In the genomic region with DNA sequence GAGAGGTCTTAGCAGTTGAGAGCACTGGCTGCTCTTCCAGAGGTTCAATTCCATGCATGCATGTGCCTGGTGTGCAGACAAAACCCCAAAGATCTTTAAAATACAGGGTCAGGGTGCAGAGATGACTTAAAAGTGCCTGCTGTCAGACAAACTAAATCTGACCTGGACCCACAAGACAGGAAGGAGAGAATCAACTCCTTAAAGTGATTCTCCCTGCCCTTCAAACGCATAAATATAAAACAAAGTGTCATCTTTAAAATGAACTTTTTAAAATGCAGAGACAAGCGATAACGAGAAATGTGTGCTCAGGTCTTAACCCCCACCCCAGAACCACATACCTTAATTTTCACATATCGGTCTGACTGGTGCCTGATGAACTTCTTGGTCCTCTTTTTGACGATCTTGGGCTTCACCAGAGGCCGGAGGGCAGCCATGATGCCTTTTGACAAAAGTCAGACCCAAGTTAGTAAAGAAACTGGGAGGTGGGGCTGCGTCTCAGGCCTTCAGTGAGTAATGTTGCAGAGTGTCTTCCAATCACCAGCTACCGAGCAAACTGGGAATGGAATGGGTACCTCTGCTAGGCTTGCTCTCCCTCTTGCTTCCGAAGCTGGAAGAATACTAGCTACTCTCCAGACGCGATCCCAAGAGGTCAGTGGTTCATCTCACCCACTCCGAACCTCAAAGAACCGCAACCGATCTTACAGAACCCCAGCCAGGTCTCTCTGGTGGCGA, we compare ENCODE assay signal across 8 mouse cellular contexts. TPM values are rescaled to one million over a fixed set of nuclear protein-coding genes. Genes with fewer than 3 reads are reported as not detected.
DNase-seq lines count a peak whose midpoint lies in the region; ATAC-seq and TF ChIP-seq lines count a peak whose summit lies in the region.

No protein-coding gene starts in this region.

- no peak for TF ChIP-seq POLR2A in ES-Bruce4 (IDR thresholded peaks at IDR 0.05; ENCODE audit: insufficient read depth, low read length)

- no peak for DNase-seq in heart, postnatal 14 days
- DNase-seq in forebrain, embryonic 11.5 days (ENCODE audit: low spot score): no peak
- DNase-seq in cerebellum, adult 11 months: no peak
- DNase-seq in kidney, adult 9 months: no peak

- H3K27ac ChIP-seq in heart, embryonic 12.5 days (ENCODE audit: poor library complexity, severe bottlenecking): peak overlapping the region; percentile 93
- peak overlapping the region; percentile 79 for H3K27ac ChIP-seq in ES-Bruce4 (ENCODE audit: insufficient read depth, low read length)
- H3K27ac ChIP-seq in forebrain, embryonic 11.5 days (ENCODE audit: low read depth, low read length): peak overlapping the region; percentile 91
- H3K27ac ChIP-seq in liver, embryonic 16.5 days (ENCODE audit: low read length): peak overlapping the region; percentile 79

- 2% methylated on average over 15 of the region's 15 CpGs for WGBS in heart, embryonic 12.5 days
- WGBS in forebrain, embryonic 11.5 days: 5% methylated on average over 15 of the region's 15 CpGs
- WGBS in liver, embryonic 16.5 days (ENCODE audit: insufficient replicate concordance): 1% methylated on average over 15 of the region's 15 CpGs

- H3K27me3 ChIP-seq in heart, embryonic 12.5 days (replicated peaks): no peaks in the 10 kb centered on the region
- no peaks in the 10 kb centered on the region for H3K27me3 ChIP-seq in ES-Bruce4 (ENCODE audit: control insufficient read depth, insufficient read depth, low read length, poor library complexity, severe bottlenecking)
- no peaks in the 10 kb centered on the region for H3K27me3 ChIP-seq in forebrain, embryonic 11.5 days (ENCODE audit: control insufficient read depth, insufficient read depth, low read length)
- H3K27me3 ChIP-seq in liver, embryonic 16.5 days (ENCODE audit: control insufficient read depth, insufficient read depth, low read depth, low read length): no peaks in the 10 kb centered on the region

- H3K9me3 ChIP-seq in heart, embryonic 12.5 days (replicated peaks): no peaks in the 10 kb centered on the region
- H3K9me3 ChIP-seq in ES-Bruce4 (replicated peaks; ENCODE audit: control insufficient read depth, insufficient read depth, low read length, poor library complexity, severe bottlenecking): no peaks in the 10 kb centered on the region
- no peaks in the 10 kb centered on the region for H3K9me3 ChIP-seq in forebrain, embryonic 11.5 days (ENCODE audit: control insufficient read depth, low read length)
- H3K9me3 ChIP-seq in liver, embryonic 16.5 days (replicated peaks; ENCODE audit: control insufficient read depth, low read length): no peaks in the 10 kb centered on the region

- H3K4me2 ChIP-seq in heart, embryonic 12.5 days: peak overlapping the region; percentile 84
- peak overlapping the region; percentile 90 for H3K4me2 ChIP-seq in forebrain, embryonic 11.5 days (ENCODE audit: low read depth, low read length, severe bottlenecking)
- H3K4me2 ChIP-seq in liver, embryonic 16.5 days (ENCODE audit: low read depth, low read length): peak overlapping the region; percentile 82

- H3K4me1 ChIP-seq in heart, embryonic 12.5 days (replicated peaks): peaks cover 20% of the 10 kb centered on the region
- H3K4me1 ChIP-seq in ES-Bruce4 (ENCODE audit: control insufficient read depth, insufficient read depth, low read length): no peaks in the 10 kb centered on the region
- peaks cover 18% of the 10 kb centered on the region for H3K4me1 ChIP-seq in forebrain, embryonic 11.5 days (replicated peaks; ENCODE audit: control insufficient read depth, insufficient read depth, low read length)
- H3K4me1 ChIP-seq in liver, embryonic 16.5 days (ENCODE audit: control insufficient read depth, low read depth, low read length): peaks cover 24% of the 10 kb centered on the region

- no peak for TF ChIP-seq EP300 in ES-Bruce4 (IDR thresholded peaks at IDR 0.05; ENCODE audit: insufficient read depth, low read depth, low read length)

- no peak for ATAC-seq in heart, embryonic 12.5 days (ENCODE audit: insufficient number of reproducible peaks, low FRiP score)
- no peak for ATAC-seq in forebrain, embryonic 11.5 days (replicated peaks; ENCODE audit: low FRiP score)
- ATAC-seq in liver, embryonic 16.5 days (ENCODE audit: low read depth): no peak
- no peak for ATAC-seq in monocyte, adult 5-6 weeks (replicated peaks; ENCODE audit: insufficient number of reproducible peaks, low FRiP score, low TSS enrichment, poor library complexity, severe bottlenecking)

- H3K4me3 ChIP-seq in heart, embryonic 12.5 days: peak overlapping the region; percentile 95
- H3K4me3 ChIP-seq in ES-Bruce4 (ENCODE audit: low read depth, low read length): peak overlapping the region; percentile 90
- H3K4me3 ChIP-seq in forebrain, embryonic 11.5 days (ENCODE audit: low read depth, low read length): peak overlapping the region; percentile 98
- H3K4me3 ChIP-seq in liver, embryonic 16.5 days (ENCODE audit: low read depth, low read length): peak overlapping the region; percentile 94

- H3K36me3 ChIP-seq in heart, embryonic 12.5 days: peaks cover 48% of the 10 kb centered on the region
- peaks cover 35% of the 10 kb centered on the region for H3K36me3 ChIP-seq in ES-Bruce4 (ENCODE audit: control insufficient read depth, insufficient read depth, low read length, poor library complexity, severe bottlenecking)
- H3K36me3 ChIP-seq in forebrain, embryonic 11.5 days (ENCODE audit: control insufficient read depth, insufficient read depth, low read length): peaks cover 9% of the 10 kb centered on the region
- peaks cover 29% of the 10 kb centered on the region for H3K36me3 ChIP-seq in liver, embryonic 16.5 days (ENCODE audit: control insufficient read depth, insufficient read depth)

- intact Hi-C loops in heart, postnatal 14 days (cut with DNase I): loop anchor here (5.0 kb wide), 1 partner anchor 205 kb away; a partner anchor contains a TSS

- peak overlapping the region; percentile 99 for H3K9ac ChIP-seq in heart, embryonic 12.5 days
- H3K9ac ChIP-seq in ES-Bruce4 (ENCODE audit: low read depth, poor library complexity, severe bottlenecking): peak overlapping the region; percentile 95
- H3K9ac ChIP-seq in forebrain, embryonic 11.5 days (ENCODE audit: low read length): peak overlapping the region; percentile 100
- H3K9ac ChIP-seq in liver, embryonic 16.5 days (ENCODE audit: low read depth, low read length): peak overlapping the region; percentile 95

- no peak for TF ChIP-seq CTCF in ES-Bruce4 (IDR thresholded peaks at IDR 0.05; ENCODE audit: low read depth, low read length)

RNA-seq across cellular contexts. Expression of a gene that starts 0.9 kb away (rescaled TPM):
- polyA plus RNA-seq in heart, embryonic 12.5 days (2016; fragmentation: Nextera tagmentation; extraction: Ambion mirVana): 1,366 and 1,429 TPM in 2 replicates
- total RNA-seq in heart, postnatal 14 days (2021): 100 to 1,000 TPM; 618 to 675 TPM
- polyA plus RNA-seq in ES-Bruce4 (2011; ENCODE audit: insufficient read depth, insufficient read length, low read depth, missing spikeins): 3,790 and 3,890 TPM in 2 replicates
- polyA plus RNA-seq in forebrain, embryonic 11.5 days (2014; fragmentation: Nextera tagmentation; extraction: Ambion mirVana): 1,664 and 1,794 TPM in 2 replicates
- polyA plus RNA-seq in liver, embryonic 16.5 days (2015; fragmentation: Nextera tagmentation; extraction: Ambion mirVana): 967 and 1,136 TPM in 2 replicates
- 1,916 to 2,189 TPM (median 2,052 TPM) in 3 replicates for total RNA-seq in monocyte, adult 5-6 weeks (2017)

RNA-seq across cellular contexts. Expression of a gene that starts 30.6 kb away (rescaled TPM):
- polyA plus RNA-seq in heart, embryonic 12.5 days (2016; fragmentation: Nextera tagmentation; extraction: Ambion mirVana): 0.54 and 0.83 TPM in 2 replicates
- total RNA-seq in heart, postnatal 14 days (2021): under 1 TPM; 0.56 to 0.76 TPM
- 0.88 and 1.1 TPM in 2 replicates for polyA plus RNA-seq in ES-Bruce4 (2011; ENCODE audit: insufficient read depth, insufficient read length, low read depth, missing spikeins)
- polyA plus RNA-seq in forebrain, embryonic 11.5 days (2014; fragmentation: Nextera tagmentation; extraction: Ambion mirVana): 1.5 and 2.1 TPM in 2 replicates
- 0.08 TPM in 1 of 2 replicates, not detected in the other for polyA plus RNA-seq in liver, embryonic 16.5 days (2015; fragmentation: Nextera tagmentation; extraction: Ambion mirVana)
- not detected in 3 replicates for total RNA-seq in monocyte, adult 5-6 weeks (2017)

RNA-seq across cellular contexts. Expression of a gene that starts 33.3 kb away (rescaled TPM):
- polyA plus RNA-seq in heart, embryonic 12.5 days (2016; fragmentation: Nextera tagmentation; extraction: Ambion mirVana): 71.6 and 73.7 TPM in 2 replicates
- 10 to 100 TPM; 64.5 to 71.6 TPM for total RNA-seq in heart, postnatal 14 days (2021)
- 12.8 and 13.9 TPM in 2 replicates for polyA plus RNA-seq in ES-Bruce4 (2011; ENCODE audit: insufficient read depth, insufficient read length, low read depth, missing spikeins)
- polyA plus RNA-seq in forebrain, embryonic 11.5 days (2014; fragmentation: Nextera tagmentation; extraction: Ambion mirVana): 46.4 and 49.8 TPM in 2 replicates
- 2.5 and 2.8 TPM in 2 replicates for polyA plus RNA-seq in liver, embryonic 16.5 days (2015; fragmentation: Nextera tagmentation; extraction: Ambion mirVana)
- total RNA-seq in monocyte, adult 5-6 weeks (2017): 0.10 to 0.53 TPM (median 0.19 TPM) in 3 replicates

RNA-seq across cellular contexts. Expression of a gene that starts 45.4 kb away (rescaled TPM):
- polyA plus RNA-seq in heart, embryonic 12.5 days (2016; fragmentation: Nextera tagmentation; extraction: Ambion mirVana): 2.6 and 3.2 TPM in 2 replicates
- total RNA-seq in heart, postnatal 14 days (2021): under 1 TPM in 1 of 2 experiments, not detected in 1; 0.36 TPM
- polyA plus RNA-seq in ES-Bruce4 (2011; ENCODE audit: insufficient read depth, insufficient read length, low read depth, missing spikeins): 12.9 and 16.9 TPM in 2 replicates
- 2.2 and 2.6 TPM in 2 replicates for polyA plus RNA-seq in forebrain, embryonic 11.5 days (2014; fragmentation: Nextera tagmentation; extraction: Ambion mirVana)
- polyA plus RNA-seq in liver, embryonic 16.5 days (2015; fragmentation: Nextera tagmentation; extraction: Ambion mirVana): 28.8 and 29.0 TPM in 2 replicates
- total RNA-seq in monocyte, adult 5-6 weeks (2017): 3.1 to 13.5 TPM in 2 of 3 replicates, not detected in the other

RNA-seq across cellular contexts. Expression of a gene that starts 45.5 kb away (rescaled TPM):
- 11.0 and 14.2 TPM in 2 replicates for polyA plus RNA-seq in heart, embryonic 12.5 days (2016; fragmentation: Nextera tagmentation; extraction: Ambion mirVana)
- 1 to 10 TPM; 1.7 to 2.1 TPM for total RNA-seq in heart, postnatal 14 days (2021)
- 24.7 and 28.0 TPM in 2 replicates for polyA plus RNA-seq in ES-Bruce4 (2011; ENCODE audit: insufficient read depth, insufficient read length, low read depth, missing spikeins)
- polyA plus RNA-seq in forebrain, embryonic 11.5 days (2014; fragmentation: Nextera tagmentation; extraction: Ambion mirVana): 32.0 and 37.5 TPM in 2 replicates
- 8.5 and 9.3 TPM in 2 replicates for polyA plus RNA-seq in liver, embryonic 16.5 days (2015; fragmentation: Nextera tagmentation; extraction: Ambion mirVana)
- 9.7 to 13.3 TPM (median 11.5 TPM) in 3 replicates for total RNA-seq in monocyte, adult 5-6 weeks (2017)
